Mouse (Mus musculus) left cerebral cortex, adult 8-10 months (tissue): ENCODE measurements at regions not wholly inside any gene's neighbourhood (a gene's known extent, or its start where the extent isn't known, plus 50 kb on each side); places are given as distances from the start of the nearest gene placed in this dataset.
A peak's percentile ranks its signal among the peaks of the same experiment; 100 is the strongest.

Source experiments
- DNase-seq, 2 experiments: peaks; one replicate each; pipeline ENCODE4 v3.0.0; 2022; ENCODE audit warnings: low spot score in 2 of 2

- DNase-seq: no peak
Measured at GRCm38 (mm10) chr9:46824703-46825102, 173.8 kb upstream of the Gm4791 start.

DNA sequence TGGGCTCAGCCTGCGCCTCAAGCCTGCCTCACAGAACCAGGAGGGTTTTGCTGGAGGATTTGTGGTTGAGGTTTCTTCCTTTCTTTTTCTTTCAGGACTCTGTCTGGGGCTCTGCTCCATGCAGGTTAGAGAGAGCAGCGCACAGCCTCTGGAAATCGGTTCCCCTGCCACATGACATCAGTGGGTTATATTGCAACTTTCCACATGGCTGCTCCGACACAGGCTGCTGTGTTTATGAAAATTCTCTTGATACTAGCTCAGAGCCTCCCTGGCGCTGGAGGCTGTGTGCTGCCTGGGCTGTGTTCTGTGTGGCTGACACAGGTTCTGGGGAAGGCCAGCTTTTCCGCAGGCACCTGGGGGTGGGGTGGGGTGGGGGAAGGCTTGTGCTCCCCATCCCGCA, 178.7 kb upstream of the Gm4791 start:
- no peak for DNase-seq

DNA sequence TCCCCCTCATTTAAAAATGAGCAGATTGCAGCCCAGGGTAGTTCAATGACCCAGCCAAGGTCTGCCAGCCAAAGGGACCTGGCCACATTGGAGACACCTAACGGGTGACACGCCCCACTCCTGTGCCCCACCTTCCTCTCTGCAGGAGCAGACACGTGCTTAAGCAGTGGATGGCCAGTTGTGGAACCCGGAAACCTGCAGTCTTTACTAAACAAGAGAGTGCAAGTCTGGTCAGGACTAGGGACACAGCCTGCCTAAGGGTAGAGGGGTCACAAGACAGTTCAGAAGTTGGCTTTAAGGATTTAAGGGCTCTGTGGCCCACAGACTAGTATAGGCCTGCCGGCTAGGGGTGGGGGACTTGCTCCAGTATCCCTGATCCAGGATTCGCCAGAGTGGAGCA, 179.2 kb upstream of the Gm4791 start:
- DNase-seq: no peak

DNA sequence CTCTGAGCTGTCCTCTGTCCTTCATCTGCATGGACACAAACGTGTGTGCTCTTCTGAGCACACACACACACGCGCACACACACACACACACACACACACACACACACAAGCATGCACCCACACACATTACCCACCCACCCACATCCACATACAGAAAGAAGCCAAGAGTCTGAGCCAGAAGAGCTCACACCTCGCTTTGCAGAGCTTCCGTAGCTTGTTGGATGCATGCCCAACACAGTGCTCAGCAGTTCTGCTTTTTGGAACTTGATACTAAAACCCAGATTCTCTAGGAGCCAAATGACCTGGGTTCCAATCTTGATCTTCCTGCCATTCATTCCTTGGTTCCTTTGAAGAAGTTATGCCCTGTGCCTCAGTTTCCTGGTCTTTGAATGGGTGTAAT, 182.4 kb upstream of the Gm4791 start:
- DNase-seq: peak in 1 of 2 experiments; percentile 62

DNA sequence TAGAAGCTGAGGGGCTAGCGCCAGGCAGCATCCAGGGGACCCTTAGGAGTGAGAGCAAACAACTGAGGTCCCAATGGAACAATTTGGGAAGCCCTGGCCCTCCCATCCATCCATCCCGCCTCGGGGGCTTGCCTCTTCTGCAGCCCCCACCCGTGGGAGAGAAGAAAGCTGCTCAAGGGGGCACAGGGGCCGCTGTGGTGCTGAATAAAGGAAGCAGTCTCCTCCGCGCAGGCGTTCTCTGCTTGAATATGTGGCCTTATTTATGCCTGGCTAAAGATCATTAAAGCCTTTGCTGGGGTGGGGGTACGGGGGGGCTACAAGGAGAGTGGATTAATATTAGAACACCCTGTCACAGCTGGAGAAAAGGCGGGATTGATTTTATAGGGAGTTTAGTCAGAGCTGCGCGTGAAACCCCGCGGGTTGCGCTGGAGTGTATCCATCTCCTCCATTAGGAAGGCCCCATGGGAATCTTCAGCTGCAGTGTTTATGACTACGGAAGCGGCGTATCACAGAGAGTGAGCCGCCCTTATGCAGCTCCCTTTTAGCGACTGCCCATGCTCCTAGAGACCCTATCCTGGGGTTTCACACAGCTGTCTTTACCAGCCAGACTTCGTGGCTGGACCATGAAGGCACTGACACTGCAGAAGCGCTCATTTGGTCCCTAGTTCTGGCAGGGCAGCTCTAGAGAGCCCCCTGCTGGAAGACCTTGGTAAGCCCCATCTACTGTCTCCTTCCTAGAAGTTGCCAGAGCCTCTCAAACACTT, 183.9 kb upstream of the Gm4791 start:
- DNase-seq: peak; percentile 54 to 60

- no peak for DNase-seq
Measured at GRCm38 (mm10) chr9:46810266-46810665, 188.3 kb upstream of the Gm4791 start.

GRCm38 (mm10) chr9:46795446-46795845, 203.1 kb upstream of the Gm4791 start:
- DNase-seq: peak in 1 of 2 experiments; percentile 9

DNA sequence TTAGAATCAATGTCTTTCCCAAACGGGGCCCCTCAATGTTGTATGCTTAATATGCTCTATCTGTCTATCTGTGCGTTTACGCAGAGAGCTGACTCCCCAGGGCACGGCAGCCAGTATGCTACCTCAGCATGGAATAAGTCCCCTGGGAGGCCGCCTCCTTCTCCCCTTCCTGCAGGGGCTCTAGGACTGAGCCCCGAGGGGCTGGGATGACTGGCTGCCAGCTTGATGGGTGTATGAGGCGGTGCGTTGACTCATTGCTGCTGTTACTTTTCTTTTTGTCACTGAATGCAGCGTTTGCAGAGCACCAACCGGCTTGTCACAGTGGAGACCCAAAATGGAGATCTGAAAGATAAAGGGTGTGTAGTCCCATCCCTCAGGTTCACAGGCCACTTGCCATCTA, 209.5 kb upstream of the Gm4791 start:
- DNase-seq: peak in 1 of 2 experiments; percentile 57

- peak; percentile 42 to 72 for DNase-seq
Measured at GRCm38 (mm10) chr9:46788456-46788855, 210.1 kb upstream of the Gm4791 start.

- DNase-seq: peak in 1 of 2 experiments; percentile 72
Measured at GRCm38 (mm10) chr9:46784355-46784975, 214.1 kb upstream of the Gm4791 start.

GRCm38 (mm10) chr9:46783597-46784354, 214.8 kb upstream of the Gm4791 start:
- DNase-seq: no peak

DNA sequence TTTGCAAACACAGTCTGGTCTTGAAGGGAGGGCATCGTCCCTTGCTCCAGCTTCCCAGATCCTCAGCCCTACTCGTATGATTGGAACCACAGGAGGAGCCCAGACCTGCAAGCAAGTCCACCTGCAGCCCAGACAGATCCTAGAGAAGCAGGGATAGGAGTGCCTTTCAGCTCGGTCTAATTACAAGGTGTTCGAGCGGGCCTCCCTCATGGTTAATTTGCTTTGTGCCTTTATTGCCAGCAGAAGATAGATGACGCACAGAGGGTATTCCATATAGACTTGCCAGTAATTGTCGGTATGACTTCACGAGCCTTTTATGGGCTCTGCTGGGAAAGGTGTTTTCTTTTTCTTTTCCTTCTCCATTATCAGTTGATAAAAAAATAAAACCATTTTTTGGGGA, 216.9 kb upstream of the Gm4791 start:
- DNase-seq: no peak

GRCm38 (mm10) chr9:46778769-46779168, 219.8 kb upstream of the Gm4791 start:
- DNase-seq: no peak

DNA sequence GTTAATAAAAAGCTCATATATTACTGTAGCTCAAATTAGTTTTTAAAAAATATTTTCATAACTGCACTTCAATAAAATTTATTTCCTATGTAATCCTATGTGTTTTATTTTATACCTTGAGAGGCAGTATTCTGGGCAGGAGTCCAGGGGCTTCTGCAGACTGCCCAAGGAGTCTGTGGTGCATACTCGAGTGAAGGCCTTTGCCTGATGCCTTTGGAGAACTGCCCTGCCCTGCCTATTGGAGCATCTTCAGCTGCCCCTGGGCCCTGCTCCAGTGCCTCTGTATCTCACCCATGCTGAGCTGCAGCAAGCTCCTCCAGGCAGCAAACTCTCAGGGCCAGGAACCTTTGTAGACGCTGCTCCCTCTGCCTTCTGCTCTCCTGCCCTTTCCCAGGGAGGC, 223.7 kb upstream of the Gm4791 start:
- DNase-seq: no peak

GRCm38 (mm10) chr9:46760247-46760646, 238.3 kb upstream of the Gm4791 start:
- DNase-seq: no peak

DNA sequence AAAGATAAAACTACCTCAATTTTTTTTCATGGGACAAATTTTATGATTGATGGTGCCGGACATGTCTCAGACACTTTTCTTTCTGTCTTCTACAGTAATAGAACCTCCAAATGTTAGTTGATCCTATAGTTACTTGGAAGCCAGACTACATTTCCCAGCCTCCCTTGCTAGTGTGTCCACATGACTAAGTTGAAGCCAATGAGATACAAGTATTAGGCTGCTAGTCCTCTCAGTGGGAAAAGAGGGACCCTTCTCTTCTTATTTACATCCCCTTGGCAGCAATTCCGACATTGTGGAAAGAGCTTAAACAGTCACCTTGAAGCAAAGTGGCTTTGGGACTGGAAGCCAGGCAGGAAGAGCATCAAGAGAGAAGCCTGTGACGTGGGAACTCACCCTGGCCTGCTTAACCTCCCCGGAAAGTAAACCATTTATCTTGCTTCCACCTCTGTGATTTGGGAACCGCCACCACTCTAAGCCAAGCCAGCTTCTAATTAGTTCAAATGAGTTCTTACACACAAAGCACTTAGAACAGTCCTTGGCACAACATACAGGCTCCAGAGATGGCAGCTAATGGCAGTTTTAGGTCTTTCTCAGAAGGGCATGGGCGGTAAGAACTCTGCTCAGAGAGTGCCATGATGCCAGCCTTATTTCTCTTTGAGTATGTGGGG, 241.4 kb upstream of the Gm4791 start:
- DNase-seq: no peak

DNA sequence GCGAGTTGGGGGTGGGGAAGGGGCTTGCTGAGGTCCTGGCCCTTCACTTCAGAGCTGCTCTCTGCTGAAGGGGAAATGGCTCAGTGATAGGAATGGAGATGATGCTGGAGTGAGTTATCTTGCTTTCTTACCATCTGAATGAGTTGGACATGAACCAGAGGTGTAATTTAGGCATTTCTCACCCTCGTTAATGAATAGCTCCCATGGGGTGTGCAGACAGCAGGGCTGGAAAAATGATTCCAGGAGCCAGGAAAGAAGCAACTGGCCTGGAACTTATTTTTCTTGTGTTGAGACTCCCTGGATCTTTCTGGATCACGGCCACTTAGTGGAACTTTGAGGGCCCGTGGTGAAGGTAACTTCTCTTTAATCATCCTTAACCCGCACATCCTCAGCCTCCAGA, 246.6 kb upstream of the Gm4791 start:
- DNase-seq: no peak

DNA sequence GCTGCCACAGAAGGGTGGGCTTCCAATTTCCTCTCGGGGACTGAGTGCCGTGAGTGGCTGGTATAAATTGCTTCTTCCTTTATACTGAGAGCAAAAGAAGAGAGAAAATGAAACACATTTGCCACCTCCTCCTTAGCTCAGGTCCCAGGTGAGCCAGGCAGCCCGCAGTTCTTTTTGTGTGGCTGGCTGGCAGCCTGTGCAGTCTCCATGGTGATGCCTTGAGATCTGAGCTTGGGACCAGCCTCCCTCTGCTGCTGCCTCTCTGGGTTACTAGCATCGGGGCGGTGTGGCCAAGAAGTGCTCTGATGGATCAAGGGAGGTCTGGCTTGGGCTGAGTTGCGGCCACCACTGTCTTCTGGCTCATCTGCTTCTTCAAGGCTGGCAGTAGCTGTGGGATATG, 249.1 kb upstream of the Gm4791 start:
- DNase-seq: peak in 1 of 2 experiments; percentile 38

DNA sequence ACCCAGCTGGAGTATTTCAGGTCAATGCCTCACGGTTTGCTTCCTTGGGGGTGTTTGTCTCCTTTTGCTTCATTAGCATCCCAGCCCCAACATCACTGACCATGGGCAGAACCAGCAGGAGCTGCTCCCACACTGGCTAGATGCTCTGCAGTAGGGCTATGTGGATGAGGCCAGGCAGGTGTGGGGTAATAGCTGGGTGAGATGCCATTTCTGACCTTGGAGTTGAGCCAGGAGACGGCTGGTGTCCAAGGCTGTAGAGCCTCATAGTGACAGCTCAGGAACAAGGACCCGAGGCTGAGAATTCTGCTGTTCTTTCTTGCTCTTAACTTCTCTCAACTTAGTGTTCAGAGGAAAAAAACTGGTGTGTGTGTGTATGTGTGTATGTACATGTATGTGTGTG, 252.3 kb upstream of the Gm4791 start:
- DNase-seq: no peak

DNA sequence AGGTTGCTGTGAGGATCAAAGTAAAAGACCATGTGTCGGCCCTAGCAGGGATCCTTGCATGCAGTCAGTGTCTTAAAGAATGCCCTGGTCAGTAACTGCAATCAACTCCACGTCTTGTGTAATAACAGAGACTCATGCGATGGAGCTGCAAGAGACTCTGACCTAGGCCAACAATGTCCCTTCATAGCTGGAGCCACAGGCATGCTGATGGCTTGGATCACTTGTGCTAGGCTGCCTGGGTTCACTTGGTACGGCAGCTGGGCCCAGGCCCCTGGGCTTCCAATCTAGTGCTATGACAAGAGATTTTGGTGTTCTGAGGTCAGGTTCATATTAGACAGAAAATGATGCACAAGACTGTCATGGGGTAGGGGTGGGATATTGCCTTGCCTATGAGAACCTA, 258.0 kb upstream of the Gm4791 start:
- no peak for DNase-seq

DNA sequence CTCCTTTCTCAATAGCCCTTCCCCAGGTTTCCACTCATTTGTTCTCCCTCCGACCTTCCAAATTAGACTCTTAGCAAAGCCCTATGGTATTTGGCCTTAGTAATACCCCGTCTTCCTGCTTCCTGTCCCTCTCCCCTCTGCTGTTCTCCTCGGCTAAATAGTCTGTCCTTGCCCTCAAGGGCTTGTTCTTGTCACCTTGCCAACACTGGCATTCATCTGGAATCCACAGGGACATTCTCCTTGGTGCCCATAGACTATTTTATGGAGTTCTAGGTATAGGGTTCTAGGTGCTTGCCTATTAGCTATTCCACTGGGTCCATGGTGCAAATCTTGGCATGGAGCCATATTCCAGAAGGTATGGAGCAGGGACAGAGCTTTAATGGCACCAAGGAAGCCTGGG, 259.2 kb upstream of the Gm4791 start:
- DNase-seq: no peak

DNA sequence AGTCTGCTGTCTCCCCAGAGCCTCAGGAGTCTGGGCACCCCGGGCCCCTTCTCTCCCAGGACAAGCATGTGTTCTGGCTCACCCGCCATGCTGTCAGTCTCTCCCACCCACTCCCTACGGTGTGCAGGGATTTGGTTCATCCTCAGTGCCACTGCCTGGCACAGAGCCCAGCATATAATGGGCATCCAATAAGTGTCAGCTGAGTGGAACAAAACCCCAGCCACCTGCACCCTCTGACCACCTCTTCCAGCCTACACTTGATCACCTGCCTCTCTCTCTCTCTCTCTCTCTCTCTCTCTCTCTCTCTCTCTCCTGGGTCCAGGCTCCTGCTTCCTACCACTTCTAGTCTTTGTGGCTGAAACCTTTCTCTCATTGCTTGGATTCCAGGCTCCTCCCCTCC, 259.9 kb upstream of the Gm4791 start:
- no peak for DNase-seq
